Mouse (Mus musculus): Measurements from ENCODE around the gene Rasd1. TPM values are rescaled to one million over a fixed set of nuclear protein-coding genes. Genes with fewer than 3 reads are reported as not detected.

Gene Rasd1
- total RNA-seq, 4 experiments from 2014 or later, result 0.39 to 3.4 (median 1.7) TPM

Other genes with a start within 250 kb of the Rasd1 start
- not detected for gene Pld6, start 177.3 kb downstream of the Rasd1 start, total RNA-seq (2022)
- 10 to 100 TPM; 40.1 to 65.3 (median 43.4) TPM for gene Flcn, start 154.9 kb downstream of the Rasd1 start, total RNA-seq (2022)
- 10 to 100 TPM; 17.3 to 19.7 (median 18.6) TPM for gene Nt5m, start 125.5 kb downstream of the Rasd1 start, total RNA-seq (2022)
- 10 to 100 TPM; 77.3 to 93.6 (median 89.8) TPM for gene Cops3, start 125.1 kb downstream of the Rasd1 start, total RNA-seq (2022)
- gene Med9, start 16.7 kb downstream of the Rasd1 start, total RNA-seq (2022), result 10 to 100 TPM; 20.2 to 24.2 (median 21.3) TPM
- 1 to 10 TPM; 2.0 to 4.5 (median 3.7) TPM for gene Pemt, start 81.5 kb upstream of the Rasd1 start, total RNA-seq (2022)
- gene Rai1, start 140.1 kb upstream of the Rasd1 start, total RNA-seq (2022), result 10 to 100 TPM; 18.0 to 25.7 (median 21.4) TPM